Mouse (Mus musculus) cortical plate, adult 2 months (tissue): ENCODE results near the gene Slc38a10.

Experiments
- CTCF ChIP-seq: fragments of 200-500 bp; IDR thresholded peaks from 2 replicates; pipeline ENCODE4 v1.5.1; 2011; ENCODE audit warnings: mild to moderate bottlenecking, control low read depth, low read length; ENCODE audit not compliant: insufficient read depth; ENCODE audit errors: extremely low read depth
- POLR2A ChIP-seq: fragments of 200-500 bp; IDR thresholded peaks from 2 replicates; pipeline ENCODE4 v1.6.1; 2011; ENCODE audit warnings: mild to moderate bottlenecking, low read length, control low read depth; ENCODE audit not compliant: insufficient read depth; ENCODE audit errors: extremely low read depth

DNA sequence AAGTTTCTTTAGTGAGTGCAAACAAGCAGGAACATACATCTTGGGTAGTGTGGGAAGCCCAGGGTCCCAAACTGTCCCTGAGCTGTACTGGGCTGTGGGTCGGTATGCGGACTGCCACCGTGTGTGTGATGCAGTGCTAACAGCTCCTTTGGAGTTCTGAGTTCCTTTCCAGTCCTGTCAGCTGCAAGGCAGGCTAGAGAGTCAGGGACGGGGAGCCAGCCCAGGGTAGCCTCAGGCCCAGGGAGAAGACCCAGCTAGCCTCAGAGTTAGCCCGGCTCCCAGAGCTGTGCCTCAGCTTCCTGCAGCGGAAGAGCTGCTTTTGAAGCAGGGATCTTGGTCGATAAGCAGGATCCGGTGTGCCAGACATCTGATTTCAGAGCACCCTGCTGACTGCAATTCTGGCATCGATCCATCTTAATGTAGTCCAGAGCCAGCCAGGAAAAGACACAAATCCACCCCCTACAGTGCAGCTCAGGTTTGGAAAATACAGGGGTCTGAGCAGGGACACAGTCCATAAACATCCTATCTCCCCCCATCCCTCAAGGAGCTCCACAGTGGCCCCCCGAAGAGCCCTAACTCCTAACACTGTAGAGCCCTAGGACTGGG is 31.1 kb downstream of the Slc38a10 start:
- TF ChIP-seq CTCF (no peak), POLR2A (no peak)
